Mouse (Mus musculus): ENCODE results near the gene Fgfr2.

- TF ChIP-seq CTCF (conservative IDR thresholded peaks at IDR 0.05; ENCODE audit: low read length) = no peak
- no peak for TF ChIP-seq POU5F1 (IDR thresholded peaks at IDR 0.05; ENCODE audit: borderline replicate concordance, low read length)
- TF ChIP-seq NANOG (IDR thresholded peaks at IDR 0.05; ENCODE audit: borderline replicate concordance, low read length) = no peak
These were observed 548.5 kb downstream of the Fgfr2 start for GRCm38 (mm10) chr7:132574646-132575045.

Data from E14TG2a.4 (cell line).